In the genomic region with DNA sequence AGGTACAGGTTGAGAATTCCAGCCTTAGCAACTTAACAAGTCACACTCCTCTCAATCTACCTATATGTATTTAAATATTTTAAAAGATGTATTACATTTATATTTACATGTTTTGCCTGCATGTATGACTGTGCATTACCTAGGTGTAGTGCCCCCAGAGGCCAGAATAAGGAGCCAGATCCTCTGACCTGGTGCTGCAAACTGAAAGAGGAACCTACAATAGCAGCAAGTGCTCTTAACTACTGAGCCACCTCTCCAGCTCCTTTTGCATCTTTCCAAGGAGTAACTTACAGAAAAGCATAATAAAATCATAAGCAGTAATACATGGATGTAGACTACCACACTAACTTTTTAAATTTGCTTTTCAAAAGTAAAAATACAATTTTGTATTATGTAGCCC, we compare ENCODE assay signal across 8 mouse cellular contexts. TPM values are rescaled to one million over a fixed set of nuclear protein-coding genes. Genes with fewer than 3 reads are reported as not detected.
DNase-seq lines count a peak whose midpoint lies in the region; ATAC-seq lines count a peak whose summit lies in the region.

No protein-coding gene starts in this region.

- no peaks in the 10 kb centered on the region for H3K9me3 ChIP-seq in heart, embryonic 11.5 days (replicated peaks; ENCODE audit: control insufficient read depth, low read length)
- H3K9me3 ChIP-seq in hindbrain, embryonic 14.5 days (ENCODE audit: control insufficient read depth, low read length): no peaks in the 10 kb centered on the region
- no peaks in the 10 kb centered on the region for H3K9me3 ChIP-seq in stomach, embryonic 16.5 days (replicated peaks; ENCODE audit: control insufficient read depth, low read length)

- no peak for ATAC-seq in heart, embryonic 11.5 days (replicated peaks; ENCODE audit: insufficient number of reproducible peaks, low FRiP score, low TSS enrichment)
- no peak for ATAC-seq in hindbrain, embryonic 14.5 days (ENCODE audit: low FRiP score)
- no peak for ATAC-seq in stomach, embryonic 16.5 days (ENCODE audit: insufficient read depth, low FRiP score)

- no peak overlapping the region for H3K4me3 ChIP-seq in heart, embryonic 11.5 days (ENCODE audit: low read depth, low read length)
- no peak overlapping the region for H3K4me3 ChIP-seq in hindbrain, embryonic 14.5 days (replicated peaks; ENCODE audit: low read length)
- peak overlapping the region; percentile 93 for H3K4me3 ChIP-seq in stomach, embryonic 16.5 days (replicated peaks; ENCODE audit: low read length)

- intact Hi-C loops in heart, postnatal 25 days (cut with DNase I): loop anchor here (5.0 to 10.0 kb wide), 2 partner anchors 466 to 994 kb away; a partner anchor contains a TSS
- intact Hi-C loops in left cerebral cortex, postnatal 4 days (cut with DNase I): no loop called here

- H3K4me2 ChIP-seq in heart, embryonic 11.5 days: peak overlapping the region; percentile 98
- peak overlapping the region; percentile 80 for H3K4me2 ChIP-seq in hindbrain, embryonic 14.5 days (replicated peaks)
- peak overlapping the region; percentile 49 for H3K4me2 ChIP-seq in stomach, embryonic 16.5 days (ENCODE audit: low read depth, low read length)

- no peaks in the 10 kb centered on the region for H3K27me3 ChIP-seq in heart, embryonic 11.5 days (ENCODE audit: control insufficient read depth, insufficient read depth, low read length)
- no peaks in the 10 kb centered on the region for H3K27me3 ChIP-seq in hindbrain, embryonic 14.5 days (ENCODE audit: control insufficient read depth, insufficient read depth, low read length)
- H3K27me3 ChIP-seq in stomach, embryonic 16.5 days (ENCODE audit: control insufficient read depth, insufficient read depth, low read length): no peaks in the 10 kb centered on the region

- no peak for DNase-seq in heart, postnatal 25 days (ENCODE audit: low spot score)
- peak; percentile 49 for DNase-seq in T-cell, adult 2 months (ENCODE audit: low spot score)
- DNase-seq in hindbrain, embryonic 14.5 days (ENCODE audit: low spot score): no peak
- peak; percentile 56 for DNase-seq in lung, postnatal 36 days
- no peak for DNase-seq in layer of hippocampus, postnatal 10 days (ENCODE audit: low spot score in 2 of 2)
- no peak for DNase-seq in left cerebral cortex, postnatal 4 days

- H3K4me1 ChIP-seq in heart, embryonic 11.5 days (ENCODE audit: control insufficient read depth, insufficient read depth, low read length): peaks cover 13% of the 10 kb centered on the region
- peaks cover 24% of the 10 kb centered on the region for H3K4me1 ChIP-seq in hindbrain, embryonic 14.5 days (replicated peaks; ENCODE audit: control insufficient read depth, insufficient read depth, low read length)
- H3K4me1 ChIP-seq in stomach, embryonic 16.5 days (ENCODE audit: control insufficient read depth, insufficient read depth, low read length): peaks cover 13% of the 10 kb centered on the region

- no peaks in the 10 kb centered on the region for H3K36me3 ChIP-seq in heart, embryonic 11.5 days (ENCODE audit: control insufficient read depth, insufficient read depth, low read length)
- no peaks in the 10 kb centered on the region for H3K36me3 ChIP-seq in hindbrain, embryonic 14.5 days (replicated peaks; ENCODE audit: control insufficient read depth, insufficient read depth)
- H3K36me3 ChIP-seq in stomach, embryonic 16.5 days (ENCODE audit: control insufficient read depth, insufficient read depth, low read length): no peaks in the 10 kb centered on the region

- H3K9ac ChIP-seq in heart, embryonic 11.5 days (ENCODE audit: low read depth, low read length): no peak overlapping the region
- H3K9ac ChIP-seq in hindbrain, embryonic 14.5 days: peak overlapping the region; percentile 58
- 0 out of 2 replicates have a peak overlapping the region, but pooled peaks have one; percentile 49 for H3K9ac ChIP-seq in stomach, embryonic 16.5 days (ENCODE audit: low read length)

- no peak overlapping the region for H3K27ac ChIP-seq in heart, embryonic 11.5 days (ENCODE audit: low read depth, low read length)
- H3K27ac ChIP-seq in hindbrain, embryonic 14.5 days: no peak overlapping the region
- H3K27ac ChIP-seq in stomach, embryonic 16.5 days (ENCODE audit: low read length): no peak overlapping the region; the same call in 1 of the 2 replicates

RNA-seq across cellular contexts. Expression of a gene that starts 1.0 kb away (rescaled TPM):
- 14.2 and 14.6 TPM in 2 replicates for polyA plus RNA-seq in heart, embryonic 11.5 days (2014; fragmentation: Nextera tagmentation; extraction: Ambion mirVana)
- total RNA-seq in heart, postnatal 25 days (2021): 10 to 100 TPM; 18.5 to 27.1 TPM
- polyA plus RNA-seq in hindbrain, embryonic 14.5 days (2014; fragmentation: Nextera tagmentation; extraction: Ambion mirVana): 29.9 and 34.6 TPM in 2 replicates
- 11.7 and 12.7 TPM in 2 replicates for polyA plus RNA-seq in stomach, embryonic 16.5 days (2015; fragmentation: Nextera tagmentation; extraction: Ambion mirVana)
- 10 to 100 TPM; 57.9 to 58.4 TPM for total RNA-seq in layer of hippocampus, postnatal 10 days (2021)
- total RNA-seq in left cerebral cortex, postnatal 4 days (2021): 10 to 100 TPM; 55.5 to 58.4 TPM

RNA-seq across cellular contexts. Expression of a gene that starts 1.8 kb away (rescaled TPM):
- polyA plus RNA-seq in heart, embryonic 11.5 days (2014; fragmentation: Nextera tagmentation; extraction: Ambion mirVana): not detected in 2 replicates
- total RNA-seq in heart, postnatal 25 days (2021): not detected
- polyA plus RNA-seq in hindbrain, embryonic 14.5 days (2014; fragmentation: Nextera tagmentation; extraction: Ambion mirVana): not detected in 2 replicates
- not detected in 2 replicates for polyA plus RNA-seq in stomach, embryonic 16.5 days (2015; fragmentation: Nextera tagmentation; extraction: Ambion mirVana)
- total RNA-seq in layer of hippocampus, postnatal 10 days (2021): 1 to 10 TPM; 1.4 to 1.9 TPM
- total RNA-seq in left cerebral cortex, postnatal 4 days (2021): 1 to 10 TPM in 1 of 2 experiments, not detected in 1; 1.6 TPM

RNA-seq across cellular contexts. Expression of a gene that starts 17.1 kb away (rescaled TPM):
- polyA plus RNA-seq in heart, embryonic 11.5 days (2014; fragmentation: Nextera tagmentation; extraction: Ambion mirVana): 0.16 TPM in 1 of 2 replicates, not detected in the other
- total RNA-seq in heart, postnatal 25 days (2021): 100 to 1,000 TPM; 303 to 406 TPM
- 0.24 and 0.35 TPM in 2 replicates for polyA plus RNA-seq in hindbrain, embryonic 14.5 days (2014; fragmentation: Nextera tagmentation; extraction: Ambion mirVana)
- polyA plus RNA-seq in stomach, embryonic 16.5 days (2015; fragmentation: Nextera tagmentation; extraction: Ambion mirVana): 0.09 and 3.0 TPM in 2 replicates
- 1 to 10 TPM in 1 of 2 experiments, under 1 TPM in 1; 0.73 to 1.0 TPM for total RNA-seq in layer of hippocampus, postnatal 10 days (2021)
- total RNA-seq in left cerebral cortex, postnatal 4 days (2021): under 1 TPM; 0.44 to 0.66 TPM

RNA-seq across cellular contexts. Expression of a gene that starts 50.1 kb away (rescaled TPM):
- polyA plus RNA-seq in heart, embryonic 11.5 days (2014; fragmentation: Nextera tagmentation; extraction: Ambion mirVana): 3.5 and 5.8 TPM in 2 replicates
- total RNA-seq in heart, postnatal 25 days (2021): 1 to 10 TPM; 4.0 to 5.6 TPM
- 2.5 and 2.6 TPM in 2 replicates for polyA plus RNA-seq in hindbrain, embryonic 14.5 days (2014; fragmentation: Nextera tagmentation; extraction: Ambion mirVana)
- polyA plus RNA-seq in stomach, embryonic 16.5 days (2015; fragmentation: Nextera tagmentation; extraction: Ambion mirVana): 93.0 and 101 TPM in 2 replicates
- total RNA-seq in layer of hippocampus, postnatal 10 days (2021): under 1 TPM; 0.40 to 0.62 TPM
- total RNA-seq in left cerebral cortex, postnatal 4 days (2021): 1 to 10 TPM; 1.7 to 3.9 TPM

Comparison
In these comparisons a context has a peak if more than half of its experiments do, and no peak if none do; other contexts are left out.
1. DNase-seq: peak in T-cell, adult 2 months (single experiment) and lung, postnatal 36 days (single experiment); none in heart, postnatal 25 days (single experiment), hindbrain, embryonic 14.5 days (single experiment), layer of hippocampus, postnatal 10 days (0 of 2) and left cerebral cortex, postnatal 4 days (single experiment).
2. RNA of a gene that starts 17.1 kb away (total RNA-seq): 303 to 406 TPM in heart, postnatal 25 days; 0.73 to 1.0 TPM in layer of hippocampus, postnatal 10 days and 0.44 to 0.66 TPM in left cerebral cortex, postnatal 4 days; every median in the first group is over 100 times any median in the second.
3. Peak in every context shown above with its lines, with median percentiles within 50 percentile points of each other: H3K4me2 ChIP-seq.